8 mouse cellular contexts compared by ENCODE assay signal in genomic region chr10:84836104-84836503, GRCm38 (mm10).
DNase-seq lines count a peak whose midpoint lies in the region; ATAC-seq and TF ChIP-seq lines count a peak whose summit lies in the region.

No protein-coding gene starts in this region.

- TF ChIP-seq CTCF in stomach, postnatal 0 days (IDR thresholded peaks at IDR 0.05; ENCODE audit: low read depth), result peak; percentile 82

- H3K4me3 ChIP-seq in limb, embryonic 11.5 days (ENCODE audit: low read depth, low read length), result no peak overlapping the region
- no peak overlapping the region for H3K4me3 ChIP-seq in limb, embryonic 10.5 days
- no peak overlapping the region for H3K4me3 ChIP-seq in stomach, postnatal 0 days (ENCODE audit: low read depth, low read length)

- TF ChIP-seq EP300 in stomach, postnatal 0 days (optimal IDR thresholded peaks at IDR 0.05), result no peak

- H3K9ac ChIP-seq in limb, embryonic 11.5 days (ENCODE audit: low read length), result no peak overlapping the region
- H3K9ac ChIP-seq in stomach, postnatal 0 days (ENCODE audit: low read length), result no peak overlapping the region

- no peak overlapping the region for H3K4me2 ChIP-seq in limb, embryonic 11.5 days (ENCODE audit: low read depth, severe bottlenecking)
- no peak overlapping the region for H3K4me2 ChIP-seq in stomach, postnatal 0 days (replicated peaks; ENCODE audit: low read depth)

- H3K27ac ChIP-seq in limb, embryonic 11.5 days (replicated peaks; ENCODE audit: low read depth, low read length), result no peak overlapping the region
- no peak overlapping the region for H3K27ac ChIP-seq in limb, embryonic 10.5 days
- no peak overlapping the region for H3K27ac ChIP-seq in stomach, postnatal 0 days (replicated peaks)

- 20% methylated on average over 4 of the region's 4 CpGs for WGBS in limb, embryonic 11.5 days
- whole genome bisulfite sequencing in limb, embryonic 10.5 days, result 19% methylated on average over 4 of the region's 4 CpGs
- WGBS in stomach, postnatal 0 days, result 9% methylated on average over 3 of the region's 4 CpGs

- no peaks in the 10 kb centered on the region for H3K36me3 ChIP-seq in limb, embryonic 11.5 days (ENCODE audit: control insufficient read depth, insufficient read depth, low read length)
- H3K36me3 ChIP-seq in limb, embryonic 10.5 days, result no peaks in the 10 kb centered on the region
- no peaks in the 10 kb centered on the region for H3K36me3 ChIP-seq in stomach, postnatal 0 days (ENCODE audit: control insufficient read depth, insufficient read depth, low read length)

- H3K27me3 ChIP-seq in limb, embryonic 11.5 days (ENCODE audit: control insufficient read depth, insufficient read depth, low read length), result no peaks in the 10 kb centered on the region
- no peaks in the 10 kb centered on the region for H3K27me3 ChIP-seq in limb, embryonic 10.5 days (ENCODE audit: low read depth, poor library complexity, severe bottlenecking)
- H3K27me3 ChIP-seq in stomach, postnatal 0 days (ENCODE audit: control insufficient read depth, insufficient read depth, low read length), result no peaks in the 10 kb centered on the region

- no peaks in the 10 kb centered on the region for H3K4me1 ChIP-seq in limb, embryonic 11.5 days (ENCODE audit: control insufficient read depth, insufficient read depth, low read length)
- H3K4me1 ChIP-seq in limb, embryonic 10.5 days, result peaks cover 5% of the 10 kb centered on the region; the same call in 1 of the 2 replicates
- H3K4me1 ChIP-seq in stomach, postnatal 0 days (replicated peaks; ENCODE audit: control insufficient read depth, insufficient read depth), result no peaks in the 10 kb centered on the region

- no peaks in the 10 kb centered on the region for H3K9me3 ChIP-seq in limb, embryonic 11.5 days (ENCODE audit: control insufficient read depth, low read length)
- H3K9me3 ChIP-seq in limb, embryonic 10.5 days (replicated peaks), result no peaks in the 10 kb centered on the region
- no peaks in the 10 kb centered on the region for H3K9me3 ChIP-seq in stomach, postnatal 0 days (ENCODE audit: control insufficient read depth, low read length)

- ATAC-seq in limb, embryonic 11.5 days (ENCODE audit: insufficient number of reproducible peaks, low FRiP score, low TSS enrichment, low read depth), result no peak
- ATAC-seq in stomach, postnatal 0 days (ENCODE audit: low FRiP score, low TSS enrichment), result peak; percentile 64; the same call in 1 of the 2 replicates

- DNase-seq in adrenal gland, postnatal 10 days, result peak; percentile 51
- no peak for DNase-seq in adrenal gland, postnatal 4 days (ENCODE audit: low spot score in 2 of 2)
- peak; percentile 20 for DNase-seq in limb, embryonic 11.5 days (ENCODE audit: low spot score)
- DNase-seq in limb, embryonic 10.5 days (ENCODE audit: low spot score), result no peak
- peak; percentile 11 for DNase-seq in c-Kit-positive CD71-positive TER-119-negative erythroid progenitor cells, embryonic 14.5 days (ENCODE audit: low read depth)
- DNase-seq in kidney, adult 8-10 months, result peak; percentile 22 to 42
- no peak for DNase-seq in stomach, postnatal 0 days (ENCODE audit: low spot score)
- no peak for DNase-seq in testis, postnatal 10 days (ENCODE audit: low spot score)

Comparison
In these comparisons a context has a peak if more than half of its experiments do, and no peak if none do; other contexts are left out.
1. DNase-seq: peak in adrenal gland, postnatal 10 days (single experiment), limb, embryonic 11.5 days (single experiment), c-Kit-positive CD71-positive TER-119-negative erythroid progenitor cells, embryonic 14.5 days (single experiment) and kidney, adult 8-10 months (2 of 2); none in adrenal gland, postnatal 4 days (0 of 2), limb, embryonic 10.5 days (single experiment), stomach, postnatal 0 days (single experiment) and testis, postnatal 10 days (single experiment).